Mouse (Mus musculus): Measurements from ENCODE around the gene Wfikkn1. TPM values are rescaled to one million over a fixed set of nuclear protein-coding genes. Genes with fewer than 3 reads are reported as not detected.

Wfikkn1 gene
- polyA plus RNA-seq, 1 experiment from 2014 or later, result 0.36 TPM

DNA sequence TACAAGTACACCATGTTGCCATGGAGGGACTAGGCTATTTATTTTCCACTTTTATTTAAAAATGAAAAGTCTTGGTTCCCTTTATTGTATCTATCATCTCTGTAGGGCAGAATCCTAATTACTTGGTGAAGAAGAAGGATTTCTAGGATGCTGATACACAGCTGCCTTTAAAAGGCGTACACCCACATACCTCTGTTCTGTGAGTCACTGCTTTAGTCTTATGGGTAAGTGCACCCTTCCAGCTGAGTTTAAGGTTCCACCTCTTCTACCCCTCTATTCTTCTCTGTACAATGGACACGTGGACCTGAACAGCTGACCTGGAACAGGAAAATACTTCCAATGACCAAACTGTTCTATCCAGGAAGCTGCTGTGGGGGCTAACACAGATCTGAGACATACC is 27.0 kb upstream of the Wfikkn1 start:
- no peak overlapping the region for H3K27ac ChIP-seq
- no peaks in the 10 kb centered on the region for H3K27me3 ChIP-seq (replicated peaks)
- no peak overlapping the region for H3K4me3 ChIP-seq (replicated peaks)
- H3K36me3 ChIP-seq, result no peaks in the 10 kb centered on the region
- H3K4me2 ChIP-seq (replicated peaks), result no peak overlapping the region
- ATAC-seq, result no peak
- 81% methylated on average over 2 of the region's 2 CpGs for WGBS
- no peaks in the 10 kb centered on the region for H3K9me3 ChIP-seq
- H3K4me1 ChIP-seq (replicated peaks), result no peaks in the 10 kb centered on the region
- no peak overlapping the region for H3K9ac ChIP-seq

- no peak overlapping the region for H3K9ac ChIP-seq
- no peaks in the 10 kb centered on the region for H3K27me3 ChIP-seq (replicated peaks)
- no peak for ATAC-seq
- H3K4me1 ChIP-seq (replicated peaks), result no peaks in the 10 kb centered on the region
- peaks cover 5% of the 10 kb centered on the region for H3K36me3 ChIP-seq
- WGBS, result 88% methylated on average over 3 of the region's 3 CpGs
- H3K4me2 ChIP-seq (replicated peaks), result no peak overlapping the region
- H3K27ac ChIP-seq, result no peak overlapping the region
- no peaks in the 10 kb centered on the region for H3K9me3 ChIP-seq
- no peak overlapping the region for H3K4me3 ChIP-seq (replicated peaks)
Measured at GRCm38 (mm10) chr17:25903061-25903460, 22.4 kb upstream of the Wfikkn1 start.

GRCm38 (mm10) chr17:25900193-25900592 is 19.5 kb upstream of the Wfikkn1 start:
- no peak overlapping the region for H3K27ac ChIP-seq
- H3K27me3 ChIP-seq (replicated peaks), result no peaks in the 10 kb centered on the region
- H3K4me1 ChIP-seq (replicated peaks), result no peaks in the 10 kb centered on the region
- no peak overlapping the region for H3K4me3 ChIP-seq (replicated peaks)
- no peak overlapping the region for H3K9ac ChIP-seq
- 100% methylated on average over 1 of the region's 1 CpGs for WGBS
- no peak for ATAC-seq
- no peaks in the 10 kb centered on the region for H3K9me3 ChIP-seq
- no peak overlapping the region for H3K4me2 ChIP-seq (replicated peaks)
- peaks cover 5% of the 10 kb centered on the region for H3K36me3 ChIP-seq

- 72% methylated on average over 12 of the region's 12 CpGs for WGBS
- Histone ChIP-seq H3K36me3 (peaks cover 5% of the 10 kb centered on the region), H3K27ac (no peak overlapping the region), H3K4me2 (replicated peaks) (no peak overlapping the region), H3K4me1 (replicated peaks) (no peaks in the 10 kb centered on the region), H3K27me3 (replicated peaks) (no peaks in the 10 kb centered on the region), H3K9ac (no peak overlapping the region), H3K9me3 (no peaks in the 10 kb centered on the region), H3K4me3 (replicated peaks) (no peak overlapping the region)
- no peak for ATAC-seq
Measured at GRCm38 (mm10) chr17:25895891-25896290, 15.2 kb upstream of the Wfikkn1 start.

GRCm38 (mm10) chr17:25895415-25895814 is 14.8 kb upstream of the Wfikkn1 start:
- Histone ChIP-seq H3K27me3 (replicated peaks) (no peaks in the 10 kb centered on the region), H3K9me3 (no peaks in the 10 kb centered on the region), H3K9ac (no peak overlapping the region), H3K4me1 (replicated peaks) (no peaks in the 10 kb centered on the region), H3K27ac (no peak overlapping the region), H3K36me3 (no peaks in the 10 kb centered on the region; the same call in 1 of the 2 replicates), H3K4me3 (replicated peaks) (no peak overlapping the region), H3K4me2 (replicated peaks) (no peak overlapping the region)
- ATAC-seq, result no peak
- WGBS, result 54% methylated on average over 2 of the region's 2 CpGs

DNA sequence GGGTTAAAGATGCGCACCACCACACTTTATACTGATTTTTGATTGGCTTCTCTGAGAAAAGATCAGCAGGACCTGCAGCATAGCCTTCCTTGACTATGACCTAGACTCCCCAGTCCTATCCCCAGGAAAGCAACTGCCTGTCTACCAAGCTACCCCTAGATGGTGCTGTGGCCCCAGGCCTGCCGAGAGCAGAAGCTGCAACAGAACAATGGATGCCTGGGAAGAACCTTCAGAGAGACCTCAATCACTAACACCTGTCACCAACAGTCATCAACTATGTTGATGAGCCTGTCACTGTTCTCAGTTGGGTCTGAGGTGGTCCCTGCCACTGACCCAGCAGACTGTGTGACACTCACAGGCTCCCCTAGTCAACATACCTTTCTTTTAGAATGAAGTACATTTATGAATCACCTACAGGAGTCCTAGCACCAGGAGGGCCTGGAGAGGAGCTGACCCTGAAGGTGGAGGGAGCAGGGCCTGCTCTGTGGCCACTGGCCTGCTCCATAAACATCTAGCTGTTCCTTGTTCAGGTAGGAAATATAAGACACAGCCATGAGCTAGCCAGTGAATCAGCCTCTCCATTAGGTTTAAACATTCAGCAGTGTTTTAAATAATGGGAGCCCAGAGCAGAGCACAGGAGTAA is 13.4 kb upstream of the Wfikkn1 start:
- no peak overlapping the region for H3K27ac ChIP-seq
- H3K9me3 ChIP-seq, result no peaks in the 10 kb centered on the region

GRCm38 (mm10) chr17:25888837-25889236 is 8.2 kb upstream of the Wfikkn1 start:
- Histone ChIP-seq H3K4me1 (replicated peaks) (no peaks in the 10 kb centered on the region), H3K4me2 (replicated peaks) (no peak overlapping the region)

More for the DNA sequence above, 13.4 kb upstream of the Wfikkn1 start:
- H3K4me3 ChIP-seq (replicated peaks), result no peak overlapping the region
- no peaks in the 10 kb centered on the region for H3K27me3 ChIP-seq (replicated peaks)
- H3K4me2 ChIP-seq (replicated peaks), result no peak overlapping the region
- ATAC-seq, result peak; percentile 78
- no peaks in the 10 kb centered on the region for H3K4me1 ChIP-seq (replicated peaks)
- WGBS, result 37% methylated on average over 2 of the region's 2 CpGs
- no peak overlapping the region for H3K9ac ChIP-seq
- H3K36me3 ChIP-seq, result peaks cover 6% of the 10 kb centered on the region; the same call in 1 of the 2 replicates

DNA sequence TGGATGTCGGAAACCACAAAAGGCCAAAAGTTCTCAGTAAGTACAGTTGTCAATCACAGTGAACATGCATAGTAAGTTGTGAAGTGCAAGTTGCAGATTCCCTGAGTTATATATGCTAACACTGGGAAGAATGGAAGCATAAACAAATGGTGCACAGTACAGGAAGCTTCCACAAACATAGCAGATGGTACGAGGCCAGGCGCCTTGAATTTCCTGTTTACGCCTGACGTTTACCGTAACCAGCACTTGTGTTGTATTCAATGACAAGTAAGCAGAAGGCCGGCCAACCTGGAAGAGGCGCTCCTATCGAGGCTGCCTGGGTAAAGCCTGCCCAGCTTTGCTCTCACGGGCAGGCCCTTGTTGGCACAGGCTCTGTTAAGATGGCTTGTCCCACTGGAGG is 6.8 kb upstream of the Wfikkn1 start:
- H3K9me3 ChIP-seq, result no peaks in the 10 kb centered on the region
- ATAC-seq, result no peak
- 0 out of 2 replicates have a peak overlapping the region, but pooled peaks have one; percentile 13 for H3K27ac ChIP-seq
- H3K9ac ChIP-seq, result no peak overlapping the region
- no peak overlapping the region for H3K4me2 ChIP-seq (replicated peaks)
- H3K36me3 ChIP-seq, result peaks cover 24% of the 10 kb centered on the region
- H3K4me3 ChIP-seq (replicated peaks), result no peak overlapping the region
- H3K4me1 ChIP-seq (replicated peaks), result no peaks in the 10 kb centered on the region
- 67% methylated on average over 10 of the region's 10 CpGs for WGBS
- no peaks in the 10 kb centered on the region for H3K27me3 ChIP-seq (replicated peaks)

More at GRCm38 (mm10) chr17:25888837-25889236, 8.2 kb upstream of the Wfikkn1 start:
- WGBS, result 88% methylated on average over 3 of the region's 3 CpGs
- Histone ChIP-seq H3K4me3 (replicated peaks) (no peak overlapping the region), H3K9ac (no peak overlapping the region), H3K27me3 (replicated peaks) (no peaks in the 10 kb centered on the region), H3K27ac (no peak overlapping the region), H3K9me3 (no peaks in the 10 kb centered on the region), H3K36me3 (peaks cover 11% of the 10 kb centered on the region; the same call in 1 of the 2 replicates)
- no peak for ATAC-seq

GRCm38 (mm10) chr17:25886806-25887205 is 6.1 kb upstream of the Wfikkn1 start:
- H3K27ac ChIP-seq, result no peak overlapping the region
- ATAC-seq, result no peak
- H3K4me2 ChIP-seq (replicated peaks), result no peak overlapping the region
- peaks cover 24% of the 10 kb centered on the region for H3K36me3 ChIP-seq
- no peaks in the 10 kb centered on the region for H3K9me3 ChIP-seq
- H3K27me3 ChIP-seq (replicated peaks), result no peaks in the 10 kb centered on the region
- H3K4me3 ChIP-seq (replicated peaks), result no peak overlapping the region
- H3K9ac ChIP-seq, result no peak overlapping the region
- H3K4me1 ChIP-seq (replicated peaks), result no peaks in the 10 kb centered on the region

- no peak for ATAC-seq
- peaks cover 24% of the 10 kb centered on the region for H3K36me3 ChIP-seq
- 67% methylated on average over 4 of the region's 4 CpGs for WGBS
Measured at GRCm38 (mm10) chr17:25885636-25886035, 5.0 kb upstream of the Wfikkn1 start.

DNA sequence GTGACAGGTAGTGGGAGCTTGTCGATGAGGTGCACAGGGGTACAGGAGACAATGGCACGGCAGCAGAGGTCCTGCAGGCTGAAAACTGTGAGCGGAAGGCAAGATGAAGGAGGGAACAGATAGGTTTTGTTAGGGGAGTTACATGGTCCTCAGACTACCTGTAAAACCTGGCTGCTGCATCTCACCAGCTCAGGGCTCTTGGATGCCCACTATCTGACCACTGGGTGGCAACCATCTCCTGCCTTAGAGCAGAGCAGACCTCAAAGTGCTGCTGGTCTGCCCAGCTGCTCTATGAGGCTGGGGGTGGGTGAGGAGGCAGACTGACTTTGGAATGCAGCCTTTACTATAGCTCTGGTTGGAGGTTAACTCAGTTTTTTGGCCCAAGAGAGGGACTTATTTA is 3.2 kb upstream of the Wfikkn1 start:
- H3K27me3 ChIP-seq (replicated peaks), result no peaks in the 10 kb centered on the region
- no peak overlapping the region for H3K4me3 ChIP-seq (replicated peaks)
- H3K27ac ChIP-seq, result no peak overlapping the region
- no peak overlapping the region for H3K4me2 ChIP-seq (replicated peaks)
- H3K9me3 ChIP-seq, result no peaks in the 10 kb centered on the region
- 93% methylated on average over 3 of the region's 3 CpGs for WGBS
- peaks cover 18% of the 10 kb centered on the region for H3K36me3 ChIP-seq
- H3K4me1 ChIP-seq (replicated peaks), result peaks cover 7% of the 10 kb centered on the region; the same call in 1 of the 2 replicates
- H3K9ac ChIP-seq, result no peak overlapping the region
- no peak for ATAC-seq

More at GRCm38 (mm10) chr17:25885636-25886035, 5.0 kb upstream of the Wfikkn1 start:
- Histone ChIP-seq H3K9ac (no peak overlapping the region), H3K9me3 (no peaks in the 10 kb centered on the region), H3K27me3 (replicated peaks) (no peaks in the 10 kb centered on the region), H3K4me3 (replicated peaks) (no peak overlapping the region), H3K27ac (no peak overlapping the region), H3K4me2 (replicated peaks) (no peak overlapping the region), H3K4me1 (replicated peaks) (peaks cover 4% of the 10 kb centered on the region; the same call in 1 of the 2 replicates)

DNA sequence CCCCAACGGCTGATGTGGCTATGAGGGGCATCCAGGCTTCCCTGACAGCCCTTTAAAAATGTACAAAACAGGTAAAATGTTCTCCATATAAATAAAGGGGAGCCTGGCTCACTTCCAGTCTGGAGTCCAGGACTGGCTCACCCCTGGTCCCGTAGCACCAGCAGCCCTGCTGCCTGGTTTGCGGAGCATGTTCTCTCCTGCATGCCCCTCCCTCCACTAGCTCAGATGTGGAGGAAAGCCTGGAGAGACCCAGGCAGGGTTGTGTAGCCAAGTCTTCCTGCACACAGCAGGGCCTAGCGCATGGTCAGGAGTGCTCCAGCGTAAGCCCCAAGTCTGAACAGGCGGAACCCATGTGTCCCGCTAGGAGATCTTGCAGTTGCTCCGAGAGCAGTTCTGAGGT is 2.6 kb upstream of the Wfikkn1 start:
- 84% methylated on average over 8 of the region's 8 CpGs for WGBS
- H3K4me2 ChIP-seq (replicated peaks), result no peak overlapping the region
- no peak overlapping the region for H3K4me3 ChIP-seq (replicated peaks)
- no peaks in the 10 kb centered on the region for H3K27me3 ChIP-seq (replicated peaks)
- H3K9me3 ChIP-seq, result no peaks in the 10 kb centered on the region
- peaks cover 7% of the 10 kb centered on the region; the same call in 1 of the 2 replicates for H3K4me1 ChIP-seq (replicated peaks)
- no peak overlapping the region for H3K9ac ChIP-seq
- peaks cover 21% of the 10 kb centered on the region for H3K36me3 ChIP-seq
- no peak overlapping the region for H3K27ac ChIP-seq
- no peak for ATAC-seq

DNA sequence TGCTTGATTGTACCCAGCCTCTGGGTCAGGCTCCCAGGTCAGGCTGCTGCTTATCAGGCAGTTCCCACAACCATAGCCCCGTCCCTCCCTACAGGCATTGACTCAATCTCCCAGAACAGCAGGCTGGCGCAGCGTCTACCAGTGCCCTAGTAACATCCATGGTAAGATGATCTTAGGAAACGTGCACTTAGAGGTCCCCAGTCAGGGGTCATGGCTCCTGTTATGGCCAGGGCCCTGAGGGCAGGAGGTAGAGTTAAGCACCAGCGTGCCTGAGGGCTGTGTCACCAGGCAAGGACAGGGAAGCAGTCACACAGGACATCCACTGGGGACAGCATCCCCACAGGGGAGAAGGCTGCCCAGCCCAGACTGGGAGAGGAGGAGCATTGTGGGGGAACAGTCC is 1.6 kb upstream of the Wfikkn1 start:
- Histone ChIP-seq H3K4me2 (replicated peaks) (no peak overlapping the region), H3K9me3 (no peaks in the 10 kb centered on the region), H3K27me3 (replicated peaks) (no peaks in the 10 kb centered on the region), H3K4me3 (replicated peaks) (no peak overlapping the region), H3K9ac (no peak overlapping the region), H3K4me1 (replicated peaks) (peaks cover 7% of the 10 kb centered on the region; the same call in 1 of the 2 replicates), H3K36me3 (peaks cover 25% of the 10 kb centered on the region), H3K27ac (no peak overlapping the region)
- 43% methylated on average over 5 of the region's 5 CpGs for WGBS
- no peak for ATAC-seq
